Comparison of ENCODE assay signal across 26 mouse cellular contexts in the genomic region with DNA sequence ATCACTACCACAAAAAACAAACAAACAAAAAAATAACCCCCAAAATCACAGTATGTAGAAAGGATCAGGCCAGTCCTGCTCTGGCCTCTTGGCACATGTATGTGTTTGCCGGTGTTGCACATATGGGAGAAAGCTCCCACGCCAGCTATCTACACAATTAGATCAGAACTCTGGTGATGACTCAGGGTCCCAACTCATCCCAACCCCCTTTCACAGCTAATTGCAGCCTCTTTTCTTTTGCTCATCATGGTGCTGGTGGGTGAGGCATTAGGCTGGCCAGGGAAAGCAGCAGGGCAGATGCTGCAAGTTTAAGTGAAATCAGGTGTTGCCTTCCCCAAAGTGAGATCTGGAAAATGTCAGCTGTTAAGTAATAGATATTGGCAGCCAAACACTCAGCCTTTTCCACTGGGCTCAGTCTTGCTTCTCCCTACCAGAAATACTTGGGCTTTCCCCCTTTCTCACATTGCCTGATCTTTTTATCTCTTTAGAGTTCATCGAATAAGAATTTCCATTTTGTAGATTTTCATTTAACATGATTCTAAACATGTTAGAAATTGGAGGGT.
DNase-seq lines count a peak whose midpoint lies in the region; ATAC-seq and TF ChIP-seq lines count a peak whose summit lies in the region.
"Had no signal": no experiment of that assay in that cellular context is flagged by ENCODE, and none has a peak within 500 bp of the region (broad histone marks: within the 10 kb centered on the region; RNA-seq: fewer than 3 reads in every experiment).

No protein-coding gene starts in this region.

- DNase-seq in embryo, embryonic 10 days (ENCODE audit: low spot score), result peak; percentile 18
- no peak for DNase-seq in embryo, embryonic 9.5 days (ENCODE audit: extremely low spot score)
- peak; percentile 67 for DNase-seq in limb, embryonic 14.5 days (ENCODE audit: low spot score)
- no peak for DNase-seq in limb, embryonic 10.5 days (ENCODE audit: low spot score)
- DNase-seq in embryonic facial prominence, embryonic 11.5 days (ENCODE audit: low spot score), result peak; percentile 38
- no peak for DNase-seq in liver
- no peak for DNase-seq in heart, adult 8-10 months (ENCODE audit: low spot score)
- DNase-seq: B cell, adult 2 months; cerebellum, adult 8-10 months; cerebellum, postnatal 36 days; gastrocnemius, postnatal 36 days; heart, adult 2 months; kidney, postnatal 36 days; left cerebral cortex, postnatal 4 days; liver, postnatal 0 days had no signal

- H3K4me1 ChIP-seq in limb, embryonic 14.5 days (ENCODE audit: control insufficient read depth, insufficient read depth, low read length), result no peaks in the 10 kb centered on the region
- H3K4me1 ChIP-seq in limb, embryonic 10.5 days, result peaks cover 13% of the 10 kb centered on the region
- H3K4me1 ChIP-seq in embryonic facial prominence, embryonic 11.5 days (ENCODE audit: control insufficient read depth, insufficient read depth, low read length), result no peaks in the 10 kb centered on the region
- H3K4me1 ChIP-seq: hindbrain, embryonic 12.5 days; kidney, embryonic 15.5 days had no signal

- peak; percentile 62 for ATAC-seq in limb, embryonic 14.5 days (ENCODE audit: low FRiP score, low read depth)
- ATAC-seq in embryonic facial prominence, embryonic 11.5 days (replicated peaks; ENCODE audit: insufficient number of reproducible peaks, low FRiP score, low TSS enrichment, low read depth), result no peak
- ATAC-seq: forebrain, embryonic 13.5 days; intestine, postnatal 0 days; liver, postnatal 0 days; lung, postnatal 0 days had no signal

- H3K27me3 ChIP-seq in limb, embryonic 14.5 days (ENCODE audit: control insufficient read depth, insufficient read depth, low read length), result no peaks in the 10 kb centered on the region
- no peaks in the 10 kb centered on the region for H3K27me3 ChIP-seq in limb, embryonic 10.5 days (ENCODE audit: low read depth, poor library complexity, severe bottlenecking)
- no peaks in the 10 kb centered on the region for H3K27me3 ChIP-seq in embryonic facial prominence, embryonic 11.5 days (ENCODE audit: control insufficient read depth, insufficient read depth, low read length)
- H3K27me3 ChIP-seq: CH12.LX; embryonic facial prominence, embryonic 13.5 days; forebrain, embryonic 13.5 days; hindbrain, embryonic 12.5 days; kidney, embryonic 15.5 days had no signal

- H3K9me3 ChIP-seq in limb, embryonic 14.5 days (ENCODE audit: control insufficient read depth, low read length), result no peaks in the 10 kb centered on the region
- no peaks in the 10 kb centered on the region for H3K9me3 ChIP-seq in limb, embryonic 10.5 days (replicated peaks)
- H3K9me3 ChIP-seq in embryonic facial prominence, embryonic 11.5 days (replicated peaks; ENCODE audit: control insufficient read depth, low read length), result no peaks in the 10 kb centered on the region
- H3K9me3 ChIP-seq: embryonic facial prominence, embryonic 13.5 days; forebrain, embryonic 13.5 days; G1E; hindbrain, embryonic 12.5 days; kidney, embryonic 15.5 days had no signal

- H3K27ac ChIP-seq in limb, embryonic 14.5 days (replicated peaks; ENCODE audit: low read depth, low read length), result no peak overlapping the region
- H3K27ac ChIP-seq in limb, embryonic 10.5 days, result no peak overlapping the region
- H3K27ac ChIP-seq in embryonic facial prominence, embryonic 11.5 days (replicated peaks; ENCODE audit: low read depth, low read length), result no peak overlapping the region
- H3K27ac ChIP-seq: embryonic facial prominence, embryonic 13.5 days; forebrain, embryonic 13.5 days; heart, adult 2 months; hindbrain, embryonic 12.5 days; kidney, embryonic 15.5 days; stomach, postnatal 0 days had no signal

- no peak overlapping the region for H3K4me3 ChIP-seq in limb, embryonic 14.5 days (replicated peaks; ENCODE audit: low read length)
- no peak overlapping the region for H3K4me3 ChIP-seq in limb, embryonic 10.5 days
- no peak overlapping the region for H3K4me3 ChIP-seq in embryonic facial prominence, embryonic 11.5 days (ENCODE audit: low read depth, low read length)
- H3K4me3 ChIP-seq: embryonic facial prominence, embryonic 13.5 days; forebrain, embryonic 13.5 days; heart, adult 2 months; hindbrain, embryonic 12.5 days; kidney, embryonic 15.5 days had no signal

- TF ChIP-seq POLR2A in limb, embryonic 14.5 days (IDR thresholded peaks at IDR 0.05; ENCODE audit: borderline replicate concordance, extremely low read depth, insufficient read depth, insufficient read length), result no peak

- 54% methylated on average over 3 of the region's 3 CpGs for whole genome bisulfite sequencing in limb, embryonic 14.5 days
- WGBS in limb, embryonic 10.5 days, result 74% methylated on average over 3 of the region's 3 CpGs
- 81% methylated on average over 3 of the region's 3 CpGs for WGBS in embryonic facial prominence, embryonic 11.5 days

- H3K36me3 ChIP-seq in limb, embryonic 14.5 days (ENCODE audit: control insufficient read depth, insufficient read depth, low read length), result no peaks in the 10 kb centered on the region
- H3K36me3 ChIP-seq in limb, embryonic 10.5 days, result no peaks in the 10 kb centered on the region
- H3K36me3 ChIP-seq in embryonic facial prominence, embryonic 11.5 days (replicated peaks; ENCODE audit: control insufficient read depth, insufficient read depth, low read depth, low read length), result no peaks in the 10 kb centered on the region
- H3K36me3 ChIP-seq: embryonic facial prominence, embryonic 13.5 days; G1E; hindbrain, embryonic 12.5 days; kidney, embryonic 15.5 days had no signal

- no peak overlapping the region for H3K4me2 ChIP-seq in limb, embryonic 14.5 days (replicated peaks; ENCODE audit: low read depth, low read length, severe bottlenecking)
- H3K4me2 ChIP-seq in embryonic facial prominence, embryonic 11.5 days (ENCODE audit: low read depth, low read length), result no peak overlapping the region
- H3K4me2 ChIP-seq: embryonic facial prominence, embryonic 13.5 days; forebrain, embryonic 13.5 days; hindbrain, embryonic 12.5 days; kidney, embryonic 15.5 days; liver, embryonic 11.5 days; midbrain, embryonic 11.5 days had no signal

- no peak overlapping the region for H3K9ac ChIP-seq in limb, embryonic 14.5 days (ENCODE audit: low read depth, low read length, severe bottlenecking)
- H3K9ac ChIP-seq in embryonic facial prominence, embryonic 11.5 days (replicated peaks; ENCODE audit: low read length), result no peak overlapping the region
- H3K9ac ChIP-seq: embryonic facial prominence, embryonic 13.5 days; forebrain, embryonic 13.5 days; hindbrain, embryonic 12.5 days; kidney, embryonic 15.5 days; liver, postnatal 0 days had no signal

Comparison
In these comparisons a context has a peak if more than half of its experiments do, and no peak if none do; other contexts are left out.
1. DNase-seq: peak in embryo, embryonic 10 days (single experiment), limb, embryonic 14.5 days (single experiment) and embryonic facial prominence, embryonic 11.5 days (single experiment); none in embryo, embryonic 9.5 days (single experiment), limb, embryonic 10.5 days (single experiment), liver (single experiment) and heart, adult 8-10 months (single experiment).